Mouse (Mus musculus): ENCODE results near the gene E130218I03Rik.
A peak's percentile ranks its signal among the peaks of the same experiment; 100 is the strongest.

The E130218I03Rik gene

DNA sequence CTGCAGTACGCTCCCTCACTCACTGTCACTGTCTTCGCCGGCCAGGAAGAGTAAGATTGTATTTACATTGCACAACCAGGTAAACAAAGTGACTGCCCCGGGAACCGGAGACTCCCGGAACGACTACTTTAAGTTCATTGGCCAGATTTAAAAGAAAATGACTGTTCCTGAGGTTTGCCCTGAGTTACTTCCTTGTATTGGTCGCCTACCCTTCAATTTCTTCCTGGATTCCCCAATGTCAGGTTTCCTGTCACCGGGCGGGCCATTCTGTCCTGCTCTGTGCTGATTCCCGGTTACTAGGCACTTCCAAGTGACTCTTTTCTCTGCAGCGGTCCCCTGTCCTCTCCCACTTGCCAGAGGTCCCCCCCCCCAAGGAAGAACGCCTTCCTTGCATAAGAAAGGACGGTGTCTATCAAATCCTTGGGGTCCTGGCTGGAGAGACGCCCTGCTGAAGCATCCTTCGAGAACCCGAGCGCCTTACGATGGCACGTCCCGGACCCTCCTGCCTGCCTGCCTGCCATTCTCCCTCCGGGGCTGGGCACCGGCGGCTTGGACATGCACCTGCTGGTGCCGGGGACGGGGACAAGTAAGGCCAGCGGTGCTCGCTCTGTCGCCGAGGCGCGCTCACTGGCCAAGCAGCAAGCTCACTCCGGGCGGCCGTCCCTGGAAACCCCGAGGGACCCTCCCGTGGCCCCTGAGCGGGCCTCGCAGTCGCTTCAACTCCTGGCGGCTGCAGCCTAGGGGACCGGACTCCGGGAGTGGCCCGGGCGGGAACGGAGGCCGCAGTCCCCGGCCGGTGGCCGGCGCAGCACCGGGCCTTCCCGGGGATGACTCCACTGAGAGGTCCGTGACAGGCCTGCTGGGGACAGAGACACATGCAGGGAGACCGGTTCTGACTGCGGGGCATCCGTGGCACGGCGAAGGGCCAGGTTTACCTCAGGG lies 43.0 kb downstream of the E130218I03Rik start:
- no peak for DNase-seq (ENCODE audit: low read depth, low spot score)

DNA sequence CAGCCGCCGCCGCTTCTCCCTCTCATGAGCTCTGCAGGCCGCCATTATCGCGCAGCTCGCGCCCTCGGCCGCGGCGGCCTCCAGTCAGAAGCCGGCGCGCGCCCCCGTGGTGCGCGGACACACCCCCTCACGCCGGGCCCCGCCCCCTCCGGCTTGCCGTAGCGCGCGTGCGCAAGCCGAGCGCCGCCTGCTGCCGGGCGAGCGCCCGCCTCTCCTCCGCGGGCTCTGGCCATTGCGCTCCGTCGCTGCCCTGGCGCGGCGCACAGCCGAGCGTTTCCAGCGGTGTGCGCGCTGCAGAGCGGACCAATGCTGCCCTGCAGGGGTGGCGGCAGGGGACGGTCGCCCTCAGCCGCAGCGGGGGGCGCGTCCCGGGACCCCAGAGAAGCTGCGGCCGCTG lies 43.7 kb downstream of the E130218I03Rik start:
- peak; percentile 96 for DNase-seq (ENCODE audit: low read depth, low spot score)

DNA sequence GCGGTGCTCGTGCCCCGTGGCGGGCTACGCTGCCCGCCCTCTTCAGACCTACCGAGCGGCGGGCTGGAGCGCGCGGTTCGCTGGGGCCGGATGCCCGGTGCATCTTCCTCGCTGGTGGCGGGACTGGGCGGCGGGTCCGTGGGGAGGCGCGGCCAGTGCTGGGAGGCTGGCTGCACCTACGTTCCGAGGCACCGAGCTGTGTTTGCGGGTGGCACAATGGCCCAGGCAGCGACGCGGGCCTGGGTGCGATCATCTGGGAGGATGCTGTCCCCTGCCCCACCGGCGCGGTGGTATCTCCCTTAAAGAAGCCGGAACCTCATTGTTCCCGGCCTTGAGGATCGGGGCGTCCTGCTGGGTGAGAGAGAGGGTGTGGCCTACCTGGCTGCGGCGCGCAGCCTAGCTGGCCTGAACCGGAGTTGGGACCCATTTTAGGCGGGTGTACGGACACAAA lies 44.1 kb downstream of the E130218I03Rik start, which contains the start of gene Pdik1l:
Gene Pdik1l (minus strand): TSS at position 321 of the 451 bp plus-strand sequence.
- peak; percentile 91 for DNase-seq (ENCODE audit: low read depth, low spot score)

DNA sequence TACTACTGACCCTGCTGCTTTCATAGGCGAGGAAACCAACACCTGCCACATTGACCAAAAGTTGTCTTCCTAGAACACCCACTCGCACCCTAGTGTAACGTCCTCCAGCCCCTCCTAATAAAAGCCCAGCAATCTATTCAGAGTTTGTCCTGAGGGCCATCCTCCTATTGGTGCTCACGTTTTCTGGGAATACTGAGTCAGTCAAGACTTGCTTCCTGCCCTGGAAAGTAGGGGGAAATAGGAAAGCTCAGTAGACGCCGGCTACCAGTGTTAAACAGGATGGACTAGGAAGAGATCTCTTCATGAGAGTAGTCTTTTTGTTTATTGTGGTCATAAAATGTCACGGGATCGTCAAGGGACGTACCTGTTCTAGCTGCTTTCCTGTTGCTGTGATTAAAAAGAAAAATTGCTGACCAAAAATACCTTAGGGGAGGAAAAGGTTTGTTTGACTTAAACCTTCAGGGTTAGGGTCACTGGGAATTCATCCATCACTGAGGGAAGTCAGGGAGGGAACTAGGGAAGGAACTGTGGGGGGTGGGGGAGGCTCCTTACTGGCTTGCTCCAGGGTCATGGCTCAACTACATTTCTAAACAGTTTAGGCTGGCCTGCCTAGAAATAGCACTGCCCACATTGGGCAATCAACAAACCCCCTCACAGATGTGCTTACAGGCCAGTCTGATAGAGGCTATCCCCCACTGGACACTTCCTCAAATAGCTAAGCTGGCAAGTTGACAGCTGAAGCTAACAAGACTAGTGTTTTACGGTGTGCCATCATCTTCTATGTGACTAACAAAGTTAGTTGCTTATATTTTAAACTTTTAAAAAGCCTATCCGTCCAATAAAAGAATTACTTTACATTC lies 45.2 kb downstream of the E130218I03Rik start:
- no peak for DNase-seq (ENCODE audit: low read depth, low spot score)

DNA sequence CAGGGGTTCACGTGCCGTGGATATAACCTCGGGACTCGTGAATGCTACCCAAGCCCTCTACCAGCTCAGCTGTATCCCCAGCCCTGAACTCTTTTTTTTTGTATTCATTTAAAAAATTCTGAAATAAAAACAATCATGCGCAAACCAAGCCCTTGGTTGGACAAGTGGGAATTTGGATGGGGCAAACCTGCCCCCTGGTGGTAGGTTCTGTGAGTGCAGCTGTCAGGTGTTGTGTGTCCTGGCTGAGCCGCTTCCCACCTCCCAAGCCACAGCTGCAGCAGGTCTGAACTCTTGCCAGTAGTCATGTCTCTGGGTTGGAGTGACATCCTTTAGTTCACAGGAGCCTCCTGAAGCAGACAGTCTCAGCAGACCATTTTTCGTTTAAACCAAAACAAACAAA lies 48.6 kb downstream of the E130218I03Rik start:
- peak; percentile 80 for DNase-seq (ENCODE audit: low read depth, low spot score)

DNA sequence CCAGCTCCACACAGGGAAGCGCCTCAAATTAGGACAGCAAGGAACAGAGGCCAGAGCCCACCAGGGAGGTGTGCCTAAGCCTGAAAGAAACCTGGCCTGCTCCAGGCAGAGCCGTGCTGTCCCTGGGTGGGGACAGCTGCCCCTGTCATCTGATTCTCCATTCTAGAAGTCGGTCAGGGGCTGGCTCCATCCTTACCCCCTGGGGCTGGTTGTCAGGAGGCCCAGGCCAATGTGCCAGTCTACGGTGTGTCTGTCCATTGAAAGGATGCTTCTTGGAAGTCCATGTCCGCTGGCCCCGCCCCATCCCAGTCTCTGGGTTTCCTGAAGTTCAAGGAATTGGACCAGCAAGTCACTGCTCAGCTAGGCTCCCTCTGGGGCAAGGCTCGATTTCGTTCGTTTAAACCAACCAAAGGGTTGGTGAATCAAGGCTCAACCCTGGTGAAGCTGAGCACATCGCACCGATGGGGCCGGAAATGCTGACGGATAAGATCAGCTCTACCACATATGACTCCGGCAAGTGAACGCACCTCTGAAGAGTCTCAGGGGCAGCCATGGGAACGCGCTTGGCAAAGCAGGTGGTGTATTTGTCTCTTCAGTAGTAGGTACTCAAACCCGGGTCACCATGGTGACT lies 49.7 kb downstream of the E130218I03Rik start:
- DNase-seq (ENCODE audit: low read depth, low spot score): peak; percentile 24

DNA sequence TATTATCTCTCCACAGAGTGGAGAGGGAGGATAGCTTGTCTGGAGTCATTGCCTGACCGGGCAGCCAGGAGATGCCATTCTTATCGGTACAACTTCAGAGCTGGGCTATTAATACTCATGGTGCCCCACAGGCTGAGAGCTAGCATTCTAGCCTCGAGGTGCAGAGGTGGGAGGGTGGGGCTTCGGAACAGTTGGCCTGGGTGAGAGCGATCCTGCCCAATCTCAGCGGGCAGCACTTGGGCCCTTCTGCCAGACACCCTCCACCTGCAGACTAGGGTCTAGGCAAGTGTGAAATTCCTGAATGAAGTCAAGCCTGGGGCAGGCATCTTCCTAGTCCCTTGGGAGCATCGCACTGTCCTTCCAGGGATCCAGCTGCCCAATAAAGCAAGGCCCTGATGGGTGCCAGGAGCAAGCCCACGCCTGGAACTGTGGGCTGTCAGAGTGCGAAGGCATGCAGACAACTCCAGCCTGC lies 50.3 kb downstream of the E130218I03Rik start:
- DNase-seq (ENCODE audit: low read depth, low spot score): no peak

Measured in CD4-positive helper T cell, adult 2 months (primary cell).